Mouse (Mus musculus) ZHBTc4 (cell line): ENCODE data around the gene Neurog2.
A peak's percentile ranks its signal among the peaks of the same experiment; 100 is the strongest.

Experiments used
- DNase-seq: peaks from one replicate; pipeline ENCODE4 v3.0.0-alpha.2; 2011; ENCODE audit warnings: low read depth, low spot score

The Neurog2 gene

GRCm38 (mm10) chr3:127633080-127634032, at the start of gene Neurog2:
Gene Neurog2, plus strand, starts transcription at chr3:127633135.
- peak; percentile 66 for DNase-seq

- no peak for DNase-seq
Measured at GRCm38 (mm10) chr3:127597136-127597535, 35.8 kb upstream of the Neurog2 start.

GRCm38 (mm10) chr3:127608109-127608508, 24.8 kb upstream of the Neurog2 start:
- peak; percentile 34 for DNase-seq

- peak; percentile 89 for DNase-seq
Measured at GRCm38 (mm10) chr3:127625296-127625695, 7.6 kb upstream of the Neurog2 start.

DNA sequence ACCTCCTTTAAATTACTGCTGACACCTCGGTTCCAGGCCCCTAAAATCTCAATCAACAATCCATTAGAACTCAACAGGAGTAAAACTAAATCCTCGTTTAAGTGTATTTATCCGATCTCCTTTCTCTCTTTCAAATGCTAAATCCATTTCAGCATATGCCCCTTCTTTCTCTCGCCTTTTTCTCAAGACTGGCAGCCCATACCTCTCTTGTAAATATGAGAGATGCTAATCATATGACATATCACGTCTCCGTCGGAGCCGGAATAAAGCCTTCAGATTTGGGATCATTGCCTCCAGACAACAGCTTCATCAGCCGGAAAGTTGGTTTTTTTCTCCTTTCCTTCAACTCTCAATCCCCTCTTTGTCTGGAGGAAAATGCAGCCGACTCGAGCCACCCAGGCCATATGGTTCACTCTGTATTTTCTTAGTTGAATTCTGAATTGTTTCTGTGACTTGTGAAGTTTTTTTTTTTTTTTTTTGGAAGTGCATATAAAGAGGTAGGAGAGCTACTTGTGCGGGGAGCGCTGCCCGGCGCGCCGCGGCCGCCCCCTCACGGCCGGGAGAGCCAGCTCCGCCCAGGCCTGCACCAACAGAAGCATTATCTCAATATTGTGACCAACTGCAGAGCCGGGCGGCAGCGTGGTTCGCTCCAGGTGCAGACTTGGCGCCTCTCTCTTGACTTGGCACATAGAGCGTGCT, 7.1 kb upstream of the Neurog2 start:
- DNase-seq = peak; percentile 55

GRCm38 (mm10) chr3:127626524-127626923, 6.4 kb upstream of the Neurog2 start:
- DNase-seq = no peak

DNA sequence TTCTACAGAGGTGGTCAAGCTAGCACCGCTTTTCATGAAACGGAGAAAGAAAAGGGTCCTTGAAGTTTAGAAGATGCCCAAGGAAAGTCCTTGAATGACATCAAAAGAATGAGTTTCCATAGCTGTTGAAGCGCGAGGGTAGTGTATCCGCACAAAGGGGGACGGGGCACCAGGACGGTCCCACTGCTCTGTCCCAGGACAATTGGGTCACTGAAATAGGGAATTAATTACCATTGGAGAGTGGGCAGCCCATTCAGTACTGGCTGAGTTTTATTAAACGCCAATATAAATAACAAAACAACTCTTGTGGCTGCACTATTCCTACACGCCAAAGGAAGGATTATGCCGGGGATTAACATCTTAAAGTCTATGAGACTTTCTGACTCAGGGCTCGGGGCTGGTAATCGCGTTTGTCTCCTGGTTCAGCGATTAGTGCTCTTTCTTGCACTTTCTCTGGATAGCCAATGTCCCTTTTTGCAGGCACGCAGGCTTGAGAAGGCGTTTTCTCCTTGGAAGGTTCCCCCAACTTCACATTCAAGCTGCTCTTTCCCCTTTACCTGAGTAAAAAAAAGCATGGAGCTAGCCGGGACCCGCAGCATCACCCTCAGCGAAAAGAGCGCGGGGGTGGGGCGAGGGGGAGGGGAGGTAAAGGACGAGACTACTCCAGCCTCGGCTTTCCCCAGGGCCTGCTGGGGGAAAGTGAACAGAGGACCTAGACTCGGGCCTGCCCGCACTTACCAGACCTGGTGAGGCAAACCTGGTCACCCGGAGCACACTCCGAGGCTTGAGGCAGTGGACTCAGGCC, 5.6 kb upstream of the Neurog2 start:
- DNase-seq = peak; percentile 26

DNA sequence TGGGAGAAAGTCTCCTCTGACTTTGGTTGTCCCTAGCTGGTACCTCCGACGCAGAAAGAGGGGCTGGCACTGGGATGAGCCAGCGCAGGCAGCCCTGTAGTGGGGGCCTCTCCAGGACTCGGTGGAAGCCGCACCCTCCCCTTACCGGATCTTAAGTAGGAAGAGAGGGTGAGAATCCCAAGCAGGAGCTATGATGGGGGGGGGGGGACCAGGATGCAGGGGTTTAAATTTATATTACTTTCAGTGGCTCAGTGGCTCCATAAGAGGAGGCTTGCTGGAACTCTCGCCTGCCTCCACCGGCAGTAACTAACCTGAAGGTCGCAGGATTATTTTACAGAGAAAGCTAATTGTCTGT, 5.0 kb upstream of the Neurog2 start:
- DNase-seq = no peak

DNA sequence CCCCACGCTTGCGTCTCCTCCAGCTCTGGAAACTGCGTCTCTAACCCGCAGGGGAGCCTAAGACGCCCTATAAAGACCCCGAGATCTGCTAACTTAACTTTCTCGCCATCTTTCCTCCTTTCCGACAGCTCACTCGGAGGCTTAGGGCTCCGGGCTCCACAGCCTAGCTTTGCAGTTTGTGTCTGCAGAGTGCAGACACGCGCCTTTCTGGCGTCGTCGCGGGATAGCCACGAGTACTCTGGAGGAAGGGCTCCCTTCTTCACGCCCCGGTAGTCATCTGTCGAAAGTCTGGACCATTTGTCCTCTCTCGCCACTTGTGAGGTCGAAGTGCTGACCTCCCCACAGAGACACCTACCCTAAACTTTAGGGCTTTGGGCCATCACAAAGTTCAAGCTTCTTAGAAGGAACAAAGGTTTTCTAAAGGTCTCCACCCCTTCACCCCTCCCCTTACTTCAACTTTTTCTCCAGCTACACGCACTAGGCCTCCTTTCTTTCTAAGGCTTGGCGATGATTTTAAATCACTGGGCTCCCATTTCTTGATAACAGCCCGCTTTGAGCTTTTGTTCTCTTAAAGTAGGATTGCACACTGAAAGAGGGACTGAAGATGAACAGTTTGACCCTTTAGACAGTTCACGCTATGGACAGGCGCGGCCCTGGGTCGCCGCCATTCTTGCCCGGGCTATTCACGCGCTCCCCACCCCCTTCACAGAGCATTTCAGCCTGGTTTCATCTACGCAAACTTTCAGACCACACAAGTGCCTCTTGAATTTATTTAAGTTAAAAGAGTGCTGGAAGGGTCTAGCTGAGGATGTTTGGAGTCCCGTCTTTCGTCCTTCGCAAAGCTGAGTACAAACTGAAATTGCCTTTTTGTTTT, 4.4 kb upstream of the Neurog2 start:
- DNase-seq = peak; percentile 51

DNA sequence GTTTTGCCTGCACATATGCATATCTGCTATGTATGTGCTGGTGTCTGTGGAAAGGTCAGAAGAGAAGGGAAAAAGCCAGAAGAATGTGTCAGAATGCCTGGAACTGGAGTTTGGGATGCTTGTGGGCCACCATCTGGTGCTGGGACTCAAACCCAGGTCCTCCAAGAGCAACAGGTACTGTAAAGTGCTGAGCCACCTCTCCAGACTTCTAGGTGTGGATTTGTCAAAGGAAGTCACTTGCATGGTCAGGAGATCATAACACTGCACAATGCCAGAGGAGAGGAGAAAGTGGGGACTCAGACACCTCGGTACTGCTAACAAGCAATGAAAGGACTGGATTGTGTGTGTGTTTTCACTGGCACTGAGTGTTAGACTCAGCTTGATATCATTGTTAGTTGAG, 2.7 kb upstream of the Neurog2 start:
- DNase-seq = no peak

DNA sequence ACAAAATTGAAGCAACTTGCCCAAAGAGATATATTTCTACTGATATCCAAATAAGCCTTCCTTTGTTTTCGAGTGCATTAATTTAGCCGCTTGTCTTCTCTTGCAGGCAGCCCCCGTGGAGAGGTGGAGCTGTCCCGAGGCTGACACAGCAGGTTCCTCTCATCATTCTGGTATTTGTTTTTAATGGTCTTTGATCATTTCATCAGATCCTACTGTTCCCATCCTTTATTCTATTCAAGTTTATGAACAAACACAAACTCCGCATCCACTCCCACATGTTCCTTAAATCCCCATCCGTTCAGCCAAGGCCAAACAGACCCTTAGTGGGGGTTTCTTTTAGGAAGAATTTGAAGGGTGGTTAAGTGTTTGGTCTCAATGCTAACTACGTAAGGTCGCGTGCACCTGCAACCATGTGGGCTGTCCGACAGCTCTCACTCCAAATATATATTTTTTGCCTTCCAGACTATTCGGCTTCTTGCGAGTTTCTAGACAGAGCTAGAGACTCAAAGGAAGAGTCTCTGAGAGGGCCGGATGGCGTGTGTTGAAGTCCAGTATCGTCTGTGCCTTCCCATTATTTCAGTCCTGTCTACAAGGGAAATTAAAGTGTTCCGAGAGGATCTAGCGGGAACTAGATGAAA, 2.1 kb upstream of the Neurog2 start:
- no peak for DNase-seq

GRCm38 (mm10) chr3:127631582-127631981, 1.4 kb upstream of the Neurog2 start:
- DNase-seq = peak; percentile 19

DNA sequence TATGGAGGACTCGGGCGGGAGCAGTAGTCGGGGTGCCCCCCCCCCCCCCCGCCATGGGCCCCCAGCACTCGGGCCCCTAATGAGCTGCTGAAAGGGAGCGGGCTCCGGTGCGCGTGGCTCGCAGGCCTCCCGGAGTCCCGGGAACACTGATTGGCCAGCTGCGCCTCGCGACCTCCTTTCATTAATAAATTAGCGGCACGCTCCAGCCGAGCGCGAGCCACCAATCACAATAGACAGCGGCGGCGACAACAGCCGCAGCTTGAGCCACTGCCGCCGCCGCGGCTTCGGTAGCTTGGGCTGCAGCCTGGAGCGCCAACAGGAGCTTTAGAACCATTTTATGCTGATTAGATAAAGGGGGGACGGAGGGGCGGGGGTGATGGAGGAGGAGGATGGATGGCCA, 404 bp upstream of the Neurog2 start:
- peak; percentile 88 for DNase-seq

DNA sequence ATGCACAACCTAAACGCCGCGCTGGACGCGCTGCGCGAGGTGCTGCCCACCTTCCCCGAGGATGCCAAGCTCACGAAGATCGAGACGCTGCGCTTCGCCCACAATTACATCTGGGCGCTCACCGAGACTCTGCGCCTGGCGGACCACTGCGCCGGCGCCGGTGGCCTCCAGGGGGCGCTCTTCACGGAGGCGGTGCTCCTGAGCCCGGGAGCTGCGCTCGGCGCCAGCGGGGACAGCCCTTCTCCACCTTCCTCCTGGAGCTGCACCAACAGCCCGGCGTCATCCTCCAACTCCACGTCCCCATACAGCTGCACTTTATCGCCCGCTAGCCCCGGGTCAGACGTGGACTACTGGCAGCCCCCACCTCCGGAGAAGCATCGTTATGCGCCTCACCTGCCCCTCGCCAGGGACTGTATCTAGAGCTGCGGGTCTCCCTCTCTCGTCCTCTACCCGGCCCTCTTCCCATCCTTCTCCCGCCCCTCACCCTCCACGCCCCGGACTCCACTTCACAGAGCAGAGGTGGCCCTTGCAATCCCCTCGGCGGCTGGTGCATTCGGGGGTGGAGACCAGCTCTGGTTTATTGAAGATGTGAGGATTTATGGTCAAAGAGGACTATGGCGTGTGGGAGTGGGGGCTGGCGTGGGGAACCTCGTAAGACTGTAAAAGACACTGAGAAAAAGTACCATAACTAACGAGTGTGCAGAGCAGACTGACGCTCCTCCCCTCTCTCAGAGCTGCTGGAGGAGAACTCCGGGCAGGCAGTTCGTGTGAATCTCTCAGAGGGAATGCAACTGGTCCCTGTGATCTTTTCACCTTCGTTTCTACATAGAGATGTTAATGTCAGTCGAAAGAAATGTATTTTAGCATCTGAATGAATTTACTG, 1.4 kb downstream of the Neurog2 start:
- DNase-seq = peak; percentile 93

GRCm38 (mm10) chr3:127634984-127635349, 2.0 kb downstream of the Neurog2 start:
- DNase-seq = no peak

DNA sequence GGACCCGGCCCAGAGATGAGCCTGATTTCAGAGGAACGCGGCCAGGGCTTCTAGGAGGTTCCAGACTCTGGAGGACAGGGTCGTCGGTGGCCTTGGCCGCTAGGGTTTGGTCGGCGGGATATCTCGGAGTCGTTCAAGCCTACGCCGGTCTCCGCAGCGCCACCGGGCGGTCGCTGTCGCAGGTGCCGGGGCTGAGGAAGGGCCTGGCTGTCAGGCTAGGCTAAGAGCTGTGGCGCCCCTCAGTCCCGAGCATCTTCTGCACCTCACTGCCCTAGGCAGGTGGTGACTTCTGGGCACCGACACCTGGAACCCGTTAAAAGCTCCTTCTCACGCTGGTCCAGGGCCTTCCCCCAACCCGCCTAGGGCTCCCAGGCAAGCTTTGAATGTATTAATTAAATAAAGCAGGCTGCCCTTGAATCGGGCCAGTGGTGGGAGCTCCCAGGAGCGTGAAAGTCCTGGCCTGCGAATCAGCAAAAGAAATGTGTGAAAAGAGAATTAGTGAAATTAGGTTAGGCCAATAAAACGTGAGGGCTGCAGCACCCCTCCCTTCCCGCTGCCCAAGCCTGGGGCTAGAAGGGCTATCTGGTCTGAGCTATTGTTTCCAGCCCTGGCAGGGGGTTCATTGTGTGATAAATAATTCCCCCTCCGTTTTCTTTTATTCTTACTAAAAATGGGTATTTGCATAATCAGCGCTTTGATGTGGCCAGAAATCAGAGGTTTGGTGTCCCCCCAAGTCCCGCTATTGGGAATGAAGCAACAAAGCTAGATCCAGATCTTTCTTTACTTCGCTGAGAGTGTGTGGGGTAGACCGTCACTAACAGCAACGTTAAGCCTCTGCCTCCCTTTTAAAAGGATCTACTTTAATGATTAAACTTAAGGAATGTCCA, 7.2 kb downstream of the Neurog2 start:
- peak; percentile 87 for DNase-seq

DNA sequence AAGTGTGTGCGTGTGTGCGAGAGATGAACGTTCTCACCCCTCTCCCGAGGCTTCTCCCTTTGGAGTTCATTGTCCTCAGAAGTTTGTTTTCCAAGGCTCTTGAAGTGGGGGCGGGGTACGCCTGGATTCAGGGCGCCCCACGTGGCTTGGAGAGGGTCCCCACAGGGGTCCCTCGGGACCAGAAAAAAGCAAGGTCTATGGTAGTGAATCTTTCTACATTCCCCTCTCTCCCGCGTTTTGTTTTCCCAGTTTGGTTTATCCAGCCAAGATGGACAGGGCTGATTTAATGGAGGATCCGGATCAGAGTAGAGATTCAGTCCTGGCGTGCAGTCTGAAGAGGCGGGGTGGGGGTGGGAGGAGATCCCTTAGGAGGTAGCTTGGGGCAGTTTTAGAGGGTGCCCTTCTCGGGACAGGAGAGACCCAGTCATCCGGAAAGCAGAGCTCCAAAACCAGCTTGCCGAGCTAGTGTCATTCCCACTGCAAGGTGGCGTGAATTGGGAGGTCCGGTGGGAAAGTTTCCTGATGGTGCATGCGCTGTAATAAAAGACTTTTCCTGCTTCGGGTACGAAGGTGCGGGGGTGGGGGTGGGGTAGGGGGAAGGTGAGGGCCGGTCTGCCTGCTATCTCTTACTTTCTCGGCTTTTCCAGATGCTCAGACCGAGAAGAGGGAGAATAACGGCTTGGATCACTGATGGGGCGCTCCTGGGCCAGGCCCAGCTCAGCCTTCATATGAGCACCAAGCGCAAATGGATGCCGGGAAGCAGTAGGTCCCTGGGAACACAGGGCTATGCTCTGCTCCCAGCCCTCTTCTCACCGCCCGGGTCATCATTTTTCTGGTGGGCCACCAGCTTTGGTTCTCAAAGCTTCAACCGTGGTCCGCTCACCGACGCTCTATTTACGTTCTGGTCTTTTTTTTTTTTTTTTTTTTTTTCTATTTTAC, 8.1 kb downstream of the Neurog2 start:
- DNase-seq = peak; percentile 15
